ENCODE assay signal across 18 mouse cellular contexts in the genomic region with DNA sequence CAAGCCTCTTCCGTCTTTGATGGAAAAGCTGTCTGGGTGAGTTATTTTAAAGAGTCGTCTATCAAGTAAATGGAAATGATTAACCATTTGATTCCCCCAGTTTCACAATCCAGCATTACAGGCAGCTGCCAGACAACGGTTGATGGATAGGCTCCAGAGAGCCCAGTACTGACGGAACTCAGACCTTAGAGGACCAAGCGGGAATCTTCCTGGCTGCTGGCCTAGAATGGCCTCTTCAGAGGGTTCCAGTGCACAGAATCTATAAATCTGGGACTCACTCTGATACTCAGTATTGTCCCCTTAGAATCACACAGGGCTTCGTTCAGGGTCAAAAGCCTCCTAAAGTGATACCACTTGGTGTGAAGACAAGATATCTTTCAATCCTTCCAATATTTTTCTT.
A peak's percentile ranks its signal among the peaks of the same experiment; 100 is the strongest.
DNase-seq lines count a peak whose midpoint lies in the region; ATAC-seq and TF ChIP-seq lines count a peak whose summit lies in the region.
"Had no signal": no experiment of that assay in that cellular context is flagged by ENCODE, and none has a peak within 500 bp of the region (broad histone marks: within the 10 kb centered on the region; RNA-seq: fewer than 3 reads in every experiment).

No protein-coding gene starts in this region.

- no peaks in the 10 kb centered on the region for H3K36me3 ChIP-seq in forebrain, embryonic 14.5 days (ENCODE audit: control insufficient read depth, insufficient read depth, low read length)
- no peaks in the 10 kb centered on the region for H3K36me3 ChIP-seq in forebrain, embryonic 12.5 days (replicated peaks)
- no peaks in the 10 kb centered on the region for H3K36me3 ChIP-seq in hindbrain, embryonic 13.5 days
- H3K36me3 ChIP-seq in hindbrain, embryonic 12.5 days: no peaks in the 10 kb centered on the region
- H3K36me3 ChIP-seq in stomach, embryonic 14.5 days (ENCODE audit: control insufficient read depth, insufficient read depth, low read length): no peaks in the 10 kb centered on the region
- no peaks in the 10 kb centered on the region for H3K36me3 ChIP-seq in stomach, postnatal 0 days (ENCODE audit: control insufficient read depth, insufficient read depth, low read length)
- H3K36me3 ChIP-seq: embryonic facial prominence, embryonic 13.5 days; limb, embryonic 12.5 days; liver, embryonic 12.5 days had no signal

- TF ChIP-seq CTCF in stomach, postnatal 0 days (IDR thresholded peaks at IDR 0.05; ENCODE audit: low read depth): no peak

- H3K9me3 ChIP-seq in forebrain, embryonic 14.5 days (replicated peaks; ENCODE audit: control insufficient read depth, low read length): no peaks in the 10 kb centered on the region
- H3K9me3 ChIP-seq in forebrain, embryonic 12.5 days: no peaks in the 10 kb centered on the region
- no peaks in the 10 kb centered on the region for H3K9me3 ChIP-seq in hindbrain, embryonic 13.5 days
- H3K9me3 ChIP-seq in hindbrain, embryonic 12.5 days (replicated peaks): no peaks in the 10 kb centered on the region
- H3K9me3 ChIP-seq in stomach, embryonic 14.5 days (ENCODE audit: control insufficient read depth, low read depth, low read length): no peaks in the 10 kb centered on the region
- no peaks in the 10 kb centered on the region for H3K9me3 ChIP-seq in stomach, postnatal 0 days (ENCODE audit: control insufficient read depth, low read length)
- H3K9me3 ChIP-seq: embryonic facial prominence, embryonic 13.5 days; limb, embryonic 12.5 days; liver, embryonic 12.5 days had no signal

- H3K27ac ChIP-seq in forebrain, embryonic 14.5 days (ENCODE audit: low read depth, low read length): peak overlapping the region; percentile 75; the same call in 1 of the 2 replicates
- H3K27ac ChIP-seq in forebrain, embryonic 12.5 days: no peak overlapping the region
- H3K27ac ChIP-seq in hindbrain, embryonic 13.5 days: peak overlapping the region; percentile 58
- no peak overlapping the region for H3K27ac ChIP-seq in hindbrain, embryonic 12.5 days
- 0 out of 2 replicates have a peak overlapping the region, but pooled peaks have one; percentile 16 for H3K27ac ChIP-seq in stomach, embryonic 14.5 days (ENCODE audit: low read length)
- H3K27ac ChIP-seq in stomach, postnatal 0 days (replicated peaks): no peak overlapping the region
- H3K27ac ChIP-seq: limb, embryonic 12.5 days; liver, embryonic 12.5 days had no signal

- H3K9ac ChIP-seq in forebrain, embryonic 14.5 days (ENCODE audit: low read length): no peak overlapping the region
- H3K9ac ChIP-seq in forebrain, embryonic 12.5 days: no peak overlapping the region
- no peak overlapping the region for H3K9ac ChIP-seq in hindbrain, embryonic 13.5 days
- no peak overlapping the region for H3K9ac ChIP-seq in hindbrain, embryonic 12.5 days
- H3K9ac ChIP-seq in stomach, embryonic 14.5 days (replicated peaks; ENCODE audit: low read depth, low read length): no peak overlapping the region
- no peak overlapping the region for H3K9ac ChIP-seq in stomach, postnatal 0 days (ENCODE audit: low read length)
- H3K9ac ChIP-seq: embryonic facial prominence, embryonic 13.5 days; limb, embryonic 12.5 days; liver, embryonic 12.5 days had no signal

- no peak for ATAC-seq in forebrain, embryonic 14.5 days
- ATAC-seq in forebrain, embryonic 12.5 days (ENCODE audit: low FRiP score): no peak
- no peak for ATAC-seq in hindbrain, embryonic 13.5 days (ENCODE audit: low FRiP score)
- ATAC-seq in hindbrain, embryonic 12.5 days (ENCODE audit: low FRiP score): no peak
- no peak for ATAC-seq in stomach, embryonic 14.5 days (ENCODE audit: insufficient number of reproducible peaks, insufficient read depth, low FRiP score, low read depth)
- ATAC-seq in stomach, postnatal 0 days (ENCODE audit: low FRiP score, low TSS enrichment): no peak
- ATAC-seq: inflammation-experienced regulatory T-cells, adult 6 months; liver, embryonic 12.5 days had no signal

- peak; percentile 30 for DNase-seq in forebrain, embryonic 14.5 days (ENCODE audit: low spot score)
- DNase-seq in stomach, postnatal 0 days (ENCODE audit: low spot score): no peak
- DNase-seq in thymus, postnatal 10 days (ENCODE audit: low spot score in 2 of 2): no peak
- DNase-seq: B cell, adult 2 months; gastrocnemius, postnatal 36 days; kidney, adult 9 months; layer of hippocampus, adult 9-11 months; lung, adult 2 months; right cerebral cortex, adult 18-20 months; thymus, postnatal 4 days had no signal

- no peaks in the 10 kb centered on the region for H3K27me3 ChIP-seq in forebrain, embryonic 14.5 days (replicated peaks; ENCODE audit: control insufficient read depth, insufficient read depth, low read length)
- H3K27me3 ChIP-seq in forebrain, embryonic 12.5 days: no peaks in the 10 kb centered on the region
- H3K27me3 ChIP-seq in hindbrain, embryonic 13.5 days: no peaks in the 10 kb centered on the region
- no peaks in the 10 kb centered on the region for H3K27me3 ChIP-seq in hindbrain, embryonic 12.5 days
- no peaks in the 10 kb centered on the region for H3K27me3 ChIP-seq in stomach, embryonic 14.5 days (ENCODE audit: control insufficient read depth, insufficient read depth, low read length)
- no peaks in the 10 kb centered on the region for H3K27me3 ChIP-seq in stomach, postnatal 0 days (ENCODE audit: control insufficient read depth, insufficient read depth, low read length)
- H3K27me3 ChIP-seq: embryonic facial prominence, embryonic 13.5 days; liver, embryonic 12.5 days had no signal

- H3K4me1 ChIP-seq in forebrain, embryonic 14.5 days (ENCODE audit: control insufficient read depth, insufficient read depth, low read length): peaks cover 58% of the 10 kb centered on the region
- peaks cover 54% of the 10 kb centered on the region for H3K4me1 ChIP-seq in forebrain, embryonic 12.5 days
- H3K4me1 ChIP-seq in hindbrain, embryonic 13.5 days (replicated peaks): peaks cover 60% of the 10 kb centered on the region
- H3K4me1 ChIP-seq in hindbrain, embryonic 12.5 days: peaks cover 59% of the 10 kb centered on the region
- H3K4me1 ChIP-seq in stomach, embryonic 14.5 days (ENCODE audit: control insufficient read depth, insufficient read depth, low read length): peaks cover 22% of the 10 kb centered on the region
- H3K4me1 ChIP-seq in stomach, postnatal 0 days (replicated peaks; ENCODE audit: control insufficient read depth, insufficient read depth): peaks cover 6% of the 10 kb centered on the region

- 47% methylated on average over 6 of the region's 6 CpGs for WGBS in forebrain, embryonic 14.5 days
- 59% methylated on average over 6 of the region's 6 CpGs for whole genome bisulfite sequencing in forebrain, embryonic 12.5 days
- WGBS in hindbrain, embryonic 13.5 days: 42% methylated on average over 6 of the region's 6 CpGs
- 56% methylated on average over 6 of the region's 6 CpGs for WGBS in hindbrain, embryonic 12.5 days
- WGBS in stomach, embryonic 14.5 days: 52% methylated on average over 6 of the region's 6 CpGs
- WGBS in stomach, postnatal 0 days: 52% methylated on average over 6 of the region's 6 CpGs

- no peak for TF ChIP-seq EP300 in stomach, postnatal 0 days (optimal IDR thresholded peaks at IDR 0.05)

- no peak overlapping the region for H3K4me2 ChIP-seq in forebrain, embryonic 14.5 days (ENCODE audit: low read length)
- no peak overlapping the region for H3K4me2 ChIP-seq in forebrain, embryonic 12.5 days
- no peak overlapping the region for H3K4me2 ChIP-seq in hindbrain, embryonic 13.5 days
- H3K4me2 ChIP-seq in hindbrain, embryonic 12.5 days (replicated peaks): no peak overlapping the region
- no peak overlapping the region for H3K4me2 ChIP-seq in stomach, embryonic 14.5 days (replicated peaks; ENCODE audit: low read depth, low read length)
- H3K4me2 ChIP-seq in stomach, postnatal 0 days (replicated peaks; ENCODE audit: low read depth): no peak overlapping the region
- H3K4me2 ChIP-seq: embryonic facial prominence, embryonic 13.5 days; limb, embryonic 12.5 days; liver, embryonic 12.5 days had no signal

- no peak overlapping the region for H3K4me3 ChIP-seq in forebrain, embryonic 14.5 days (ENCODE audit: low read depth, low read length)
- H3K4me3 ChIP-seq in forebrain, embryonic 12.5 days (replicated peaks): no peak overlapping the region
- no peak overlapping the region for H3K4me3 ChIP-seq in hindbrain, embryonic 13.5 days
- H3K4me3 ChIP-seq in hindbrain, embryonic 12.5 days: no peak overlapping the region
- H3K4me3 ChIP-seq in stomach, embryonic 14.5 days (ENCODE audit: low read depth, low read length): no peak overlapping the region
- no peak overlapping the region for H3K4me3 ChIP-seq in stomach, postnatal 0 days (ENCODE audit: low read depth, low read length)
- H3K4me3 ChIP-seq: embryonic facial prominence, embryonic 13.5 days; limb, embryonic 12.5 days; liver, embryonic 12.5 days had no signal

Comparison
In these comparisons a context has a peak if more than half of its experiments do, and no peak if none do; other contexts are left out.
1. H3K27ac ChIP-seq: peak in forebrain, embryonic 14.5 days (single experiment), hindbrain, embryonic 13.5 days (single experiment) and stomach, embryonic 14.5 days (single experiment); none in forebrain, embryonic 12.5 days (single experiment), hindbrain, embryonic 12.5 days (single experiment) and stomach, postnatal 0 days (single experiment).